In the genomic region with DNA sequence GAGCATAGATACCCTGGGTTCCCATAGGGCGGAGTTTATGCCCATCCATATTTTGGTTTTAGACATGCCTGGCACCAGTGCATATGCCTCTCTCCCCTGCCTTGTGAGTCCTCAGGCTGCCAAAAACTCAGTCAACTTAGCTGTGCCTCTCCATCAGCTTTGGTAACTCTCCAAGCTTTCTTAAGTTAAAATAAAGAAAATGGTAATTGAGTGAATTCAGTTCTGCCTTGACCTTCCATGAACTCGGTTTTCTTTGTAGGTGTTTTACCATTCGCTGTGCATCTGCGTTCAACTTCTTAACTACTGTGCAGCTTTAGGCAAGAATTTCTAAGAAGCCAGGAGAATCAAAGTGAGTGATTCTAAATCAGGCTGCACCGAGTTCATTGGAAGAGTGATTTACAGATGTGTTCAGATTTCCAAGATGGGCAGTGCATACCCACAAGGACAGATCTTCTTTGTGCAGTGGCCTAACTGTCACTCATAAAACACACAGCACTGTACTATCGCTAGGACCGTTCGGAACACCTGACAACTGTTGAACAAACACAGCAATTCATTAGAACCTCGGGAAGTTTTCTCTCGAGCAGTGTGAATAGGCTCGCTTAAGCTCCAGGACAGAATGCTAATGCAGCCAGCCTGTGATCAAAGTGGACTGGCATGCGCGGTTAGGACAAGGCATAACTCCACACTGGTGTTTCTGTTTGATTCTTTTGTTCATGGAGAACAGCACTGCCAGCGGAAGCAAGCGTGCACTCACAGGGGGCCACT, we compare ENCODE assay signal across 9 mouse cellular contexts.
DNase-seq lines count a peak whose midpoint lies in the region; ATAC-seq lines count a peak whose summit lies in the region.
"Had no signal": no experiment of that assay in that cellular context is flagged by ENCODE, and none has a peak within 500 bp of the region (broad histone marks: within the 10 kb centered on the region; RNA-seq: fewer than 3 reads in every experiment).

No protein-coding gene starts in this region.

- intact Hi-C loops in left cerebral cortex, postnatal 10 days (cut with DNase I), result loop anchor here (10.0 kb wide), 1 partner anchor 499 kb away; no protein-coding TSS in a partner anchor

- DNase-seq in adrenal gland, postnatal 14 days, result peak; percentile 8
- no peak for DNase-seq in adrenal gland, postnatal 4 days (ENCODE audit: low spot score in 2 of 2)
- peak; percentile 29 to 62 for DNase-seq in left cerebral cortex, postnatal 10 days (ENCODE audit: extremely low spot score in 1 of 2, low spot score in 2 of 2)
- DNase-seq in retina, embryonic 14.5 days (ENCODE audit: low spot score), result peak; percentile 34
- DNase-seq in spleen, postnatal 10 days (ENCODE audit: low spot score in 2 of 2), result no peak
- no peak for DNase-seq in urinary bladder, adult 2 months (ENCODE audit: low spot score)
- DNase-seq: gastrocnemius, postnatal 14 days had no signal

- peak; percentile 74 for ATAC-seq in frontal cortex, adult (ENCODE audit: low TSS enrichment)
- no peak for ATAC-seq in activated CD4-positive, CD25-positive, alpha-beta regulatory T cell, adult 4 months

Comparison
In these comparisons a context has a peak if more than half of its experiments do, and no peak if none do; other contexts are left out.
1. DNase-seq: peak in adrenal gland, postnatal 14 days (single experiment), left cerebral cortex, postnatal 10 days (2 of 2) and retina, embryonic 14.5 days (single experiment); none in adrenal gland, postnatal 4 days (0 of 2), spleen, postnatal 10 days (0 of 2) and urinary bladder, adult 2 months (single experiment).